Mouse (Mus musculus) urinary bladder, postnatal 4 days (tissue): Measurements from ENCODE around the gene Snd1.

Experiments used
- DNase-seq, 2 experiments: peaks; one replicate each; pipeline ENCODE4 v3.0.0; 2021 to 2022; ENCODE audit warnings: low spot score in 2 of 2

Snd1 gene

GRCm38 (mm10) chr6:28706108-28706975 lies 231.4 kb downstream of the Snd1 start:
- no peak for DNase-seq

- no peak for DNase-seq
Measured at GRCm38 (mm10) chr6:28706976-28707592, 232.1 kb downstream of the Snd1 start.

- DNase-seq, result no peak
Measured at GRCm38 (mm10) chr6:28710035-28710434, 235.1 kb downstream of the Snd1 start.

DNA sequence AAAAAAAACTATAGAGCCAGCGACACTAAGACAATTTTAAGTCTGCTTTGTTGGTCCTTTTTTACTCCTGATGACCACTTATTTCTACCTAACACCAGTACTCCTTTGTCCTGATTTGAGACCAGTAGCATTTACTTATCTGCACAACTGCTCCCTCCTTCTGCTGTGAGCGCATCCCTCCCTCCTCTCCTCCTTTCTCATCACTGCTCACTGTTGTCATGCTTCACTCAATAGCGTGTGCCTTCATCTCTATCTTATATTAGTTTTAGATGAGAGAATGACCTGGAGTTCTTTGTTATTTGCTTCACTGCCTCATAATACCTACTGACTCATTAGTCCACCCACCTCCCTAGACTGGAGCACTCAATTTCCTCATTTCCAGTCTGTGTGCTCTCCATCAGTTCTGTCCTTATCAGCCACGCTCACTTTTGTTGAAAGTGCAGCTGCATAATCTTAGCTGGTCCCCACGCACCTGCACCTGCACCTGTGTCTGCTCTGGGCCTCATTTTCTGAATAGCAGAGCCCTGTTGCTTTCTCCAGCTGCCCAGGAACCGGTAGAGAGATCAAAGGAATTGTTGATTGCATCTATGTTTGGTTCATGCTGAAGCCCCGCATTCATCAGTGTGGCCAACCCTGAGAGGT lies 242.4 kb downstream of the Snd1 start:
- no peak for DNase-seq

GRCm38 (mm10) chr6:28717845-28718237 lies 242.9 kb downstream of the Snd1 start:
- no peak for DNase-seq

- DNase-seq, result no peak
Measured at GRCm38 (mm10) chr6:28720391-28721171, 245.6 kb downstream of the Snd1 start.

DNA sequence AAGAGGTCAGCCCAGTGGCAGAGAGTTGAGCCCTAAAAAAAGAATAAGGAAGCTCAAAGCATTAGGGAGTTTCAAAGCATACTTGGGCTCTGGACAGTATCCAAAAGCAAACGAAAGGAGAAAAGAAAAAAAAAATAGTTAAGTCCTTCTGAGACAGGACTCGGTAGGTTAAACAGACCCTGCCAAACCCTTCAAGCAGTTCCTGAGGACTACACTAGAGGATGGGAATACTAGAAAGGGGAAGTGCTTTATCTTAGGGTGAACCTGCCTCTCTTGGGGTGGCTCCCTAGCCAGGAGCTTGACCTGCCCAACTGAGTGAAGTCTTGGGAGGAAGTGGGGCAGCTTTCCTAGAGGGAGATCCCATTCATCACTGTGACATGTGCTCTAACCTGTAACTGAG lies 248.1 kb downstream of the Snd1 start:
- no peak for DNase-seq

DNA sequence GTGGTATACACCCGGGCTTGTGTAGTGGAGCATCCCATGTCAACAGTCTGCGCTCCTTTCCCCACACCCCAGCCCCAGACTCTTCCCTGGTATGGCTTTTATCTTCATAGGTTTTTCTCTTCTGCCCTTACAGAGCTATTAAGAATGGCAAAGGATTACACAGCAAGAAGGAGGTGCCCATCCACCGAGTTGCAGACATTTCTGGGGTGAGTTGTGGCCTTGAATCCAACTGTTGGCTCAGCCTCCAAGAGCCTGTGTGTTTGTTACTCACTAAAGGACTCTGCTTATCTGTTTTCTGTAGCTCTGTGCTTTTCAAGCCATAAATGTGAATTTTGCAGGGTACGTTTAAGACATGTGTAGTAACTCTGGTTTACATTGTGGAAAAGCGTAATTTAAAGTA lies 249.8 kb downstream of the Snd1 start:
- no peak for DNase-seq

DNA sequence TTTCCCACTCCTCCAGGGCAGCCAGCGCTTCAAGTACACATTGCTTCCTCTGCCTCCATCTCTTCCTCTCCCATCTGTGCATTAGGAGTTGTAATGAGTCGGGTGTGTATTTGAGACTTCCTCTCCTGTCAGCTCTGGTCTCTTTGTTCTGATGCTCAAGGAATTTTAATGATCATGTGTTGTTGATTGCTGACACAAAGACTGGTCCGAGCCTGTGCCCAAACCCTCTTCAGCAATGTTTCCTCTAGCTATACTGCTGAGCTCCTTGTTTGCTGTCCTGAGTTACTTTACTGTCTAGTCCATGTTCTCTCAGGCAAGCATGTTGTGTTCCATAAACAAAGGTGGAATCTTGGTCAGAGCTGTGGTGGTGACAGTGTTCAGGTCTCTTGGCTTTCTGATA lies 254.3 kb downstream of the Snd1 start:
- no peak for DNase-seq

- DNase-seq, result no peak
Measured at GRCm38 (mm10) chr6:28729649-28730048, 254.7 kb downstream of the Snd1 start.

DNA sequence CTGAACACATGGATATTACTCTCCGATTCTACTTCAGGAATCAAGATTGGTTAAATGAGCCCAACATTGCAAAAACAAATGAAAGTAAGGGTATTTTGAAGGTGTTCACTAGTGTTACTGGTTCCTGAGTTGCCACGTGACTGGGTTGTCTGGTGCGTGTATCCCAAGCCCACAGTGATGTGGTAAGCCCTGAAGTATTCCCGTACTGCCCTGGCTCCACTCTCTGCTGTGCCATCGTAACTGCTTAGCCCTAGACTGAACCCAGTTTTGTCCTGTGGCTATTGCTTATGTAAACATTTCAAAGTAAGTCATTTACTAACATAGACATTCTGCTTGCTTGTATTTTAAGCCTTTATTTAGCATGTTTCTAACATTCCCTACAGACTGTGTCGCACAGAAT lies 256.3 kb downstream of the Snd1 start:
- DNase-seq, result no peak

DNA sequence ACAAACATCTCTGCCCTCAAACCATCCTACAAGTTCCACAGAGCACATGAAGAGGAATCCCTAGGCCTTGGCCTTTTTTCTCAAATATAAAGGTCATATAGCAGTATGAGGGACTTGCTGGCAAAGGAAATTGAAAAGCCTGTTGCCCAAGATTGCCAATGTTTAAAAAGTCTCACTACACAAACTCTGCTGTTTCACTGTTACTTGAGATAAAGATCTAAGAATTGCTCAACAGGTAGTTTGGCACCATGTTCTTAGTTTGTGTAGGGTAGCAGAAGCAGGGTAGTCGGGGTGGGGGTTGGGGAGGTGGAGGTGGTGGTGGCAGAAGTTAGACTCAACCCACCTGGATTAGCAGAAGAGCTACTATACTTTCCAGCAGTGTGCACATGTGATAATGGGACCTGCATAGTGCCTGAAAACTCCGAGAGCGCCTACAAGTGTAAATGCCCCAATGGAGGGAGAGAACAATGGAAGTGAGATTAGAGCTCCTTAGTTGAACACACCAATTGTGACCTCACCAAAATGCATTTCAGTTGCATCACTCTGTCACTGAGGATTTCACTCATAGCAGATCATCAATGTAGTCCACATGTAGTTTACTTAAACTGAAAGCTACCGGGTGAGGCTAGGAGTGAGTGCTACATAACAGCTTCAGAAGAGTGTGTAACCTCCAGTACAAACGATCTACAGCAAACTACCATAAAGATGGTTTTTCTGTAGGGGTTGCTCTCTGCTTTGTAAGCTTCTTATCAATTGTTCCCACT lies 259.1 kb downstream of the Snd1 start:
- no peak for DNase-seq

- no peak for DNase-seq
Measured at GRCm38 (mm10) chr6:28735116-28735515, 260.2 kb downstream of the Snd1 start.

GRCm38 (mm10) chr6:28736665-28737064 lies 261.7 kb downstream of the Snd1 start:
- no peak for DNase-seq

- no peak for DNase-seq
Measured at GRCm38 (mm10) chr6:28737601-28738000, 262.7 kb downstream of the Snd1 start.

- DNase-seq, result no peak
Measured at GRCm38 (mm10) chr6:28743586-28743985, 268.6 kb downstream of the Snd1 start.

- no peak for DNase-seq
Measured at GRCm38 (mm10) chr6:28745864-28746263, 270.9 kb downstream of the Snd1 start.

DNA sequence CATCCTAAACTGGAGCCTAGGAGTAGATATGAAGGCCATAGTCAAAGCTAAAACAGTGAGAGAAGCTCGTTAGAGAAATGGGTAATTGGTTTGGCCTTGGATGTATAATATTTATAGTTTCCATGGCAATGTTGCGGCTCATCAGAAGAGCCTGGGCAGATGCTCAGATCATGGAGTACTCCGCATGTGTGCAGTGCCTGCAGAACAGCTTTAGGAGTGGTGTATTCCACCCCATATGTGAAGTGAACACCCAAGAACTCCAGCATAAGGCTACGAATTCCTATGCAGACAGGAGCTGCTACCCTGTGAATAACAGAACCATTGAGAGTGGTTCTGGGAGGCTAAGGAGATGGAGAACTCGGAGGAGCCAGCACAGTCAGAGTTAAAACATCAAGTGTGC lies 272.1 kb downstream of the Snd1 start:
- DNase-seq, result no peak

GRCm38 (mm10) chr6:28747931-28748670 lies 273.2 kb downstream of the Snd1 start:
- no peak for DNase-seq

GRCm38 (mm10) chr6:28749224-28749623 lies 274.3 kb downstream of the Snd1 start:
- no peak for DNase-seq

DNA sequence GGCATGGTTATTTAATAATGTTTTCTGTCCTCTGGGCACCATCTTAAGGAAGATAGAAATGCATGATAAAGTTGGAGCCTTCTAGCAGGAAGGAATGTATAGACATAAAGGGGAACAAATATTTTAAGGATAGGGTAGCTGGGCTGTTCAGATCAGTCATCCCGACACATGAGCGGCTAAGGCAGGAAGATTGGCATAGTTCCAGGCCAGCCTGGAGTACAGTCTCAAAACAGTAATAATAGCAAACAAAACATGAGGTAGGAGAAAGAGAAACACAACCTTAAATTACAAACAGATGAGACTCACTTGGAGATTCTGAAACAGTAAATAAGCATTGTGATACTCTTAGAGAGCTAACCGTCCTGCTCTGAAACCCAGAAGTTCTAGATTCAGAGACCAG lies 276.2 kb downstream of the Snd1 start:
- no peak for DNase-seq
